In genomic region chr5:144271772-144272171, GRCm38 (mm10) we compare ENCODE assay signal across 21 mouse cellular contexts. TPM values are rescaled to one million over a fixed set of nuclear protein-coding genes. Genes with fewer than 3 reads are reported as not detected.
DNase-seq lines count a peak whose midpoint lies in the region; ATAC-seq and TF ChIP-seq lines count a peak whose summit lies in the region.
"Had no signal": no experiment of that assay in that cellular context is flagged by ENCODE, and none has a peak within 500 bp of the region (broad histone marks: within the 10 kb centered on the region; RNA-seq: fewer than 3 reads in every experiment).

No protein-coding gene starts in this region.

- no peak overlapping the region for H3K4me2 ChIP-seq in liver, embryonic 11.5 days
- H3K4me2 ChIP-seq: embryonic facial prominence, embryonic 13.5 days; midbrain, embryonic 15.5 days had no signal

- H3K79me2 ChIP-seq in heart, adult 2 months (replicated peaks; ENCODE audit: control insufficient read depth, insufficient read depth, low read length): no peaks in the 10 kb centered on the region
- H3K79me2 ChIP-seq in MEL (ENCODE audit: control insufficient read depth, insufficient read depth, low read length, poor library complexity): no peaks in the 10 kb centered on the region

- no peak for TF ChIP-seq CTCF in heart, adult 2 months (IDR thresholded peaks at IDR 0.05)
- TF ChIP-seq CTCF in MEL (IDR thresholded peaks at IDR 0.05 in 2 of 3, conservative IDR thresholded peaks at IDR 0.05 in 1 of 3; ENCODE audit: control insufficient read depth in 1 of 3, insufficient read depth in 1 of 3, low read depth in 2 of 3, low read length in 3 of 3, poor library complexity in 1 of 3, severe bottlenecking in 1 of 3): no peak

- peaks cover 8% of the 10 kb centered on the region; the same call in 1 of the 2 replicates for H3K36me3 ChIP-seq in heart, adult 2 months (ENCODE audit: control insufficient read depth, insufficient read depth, low read length)
- no peaks in the 10 kb centered on the region; the same call in 1 of the 2 replicates for H3K36me3 ChIP-seq in liver, embryonic 11.5 days (ENCODE audit: control insufficient read depth, insufficient read depth, low read length)
- H3K36me3 ChIP-seq in MEL (ENCODE audit: control insufficient read depth in 1 of 2, insufficient read depth in 2 of 2, low read length in 2 of 2): peaks cover 0 to 15% of the 10 kb centered on the region in 2 experiments; a peak in 2 of 4 replicates
- H3K36me3 ChIP-seq: midbrain, embryonic 15.5 days had no signal

- ATAC-seq in liver, embryonic 11.5 days (replicated peaks; ENCODE audit: low FRiP score): peak; percentile 40; the same call in 1 of the 2 replicates
- ATAC-seq in megakaryocyte-erythroid progenitor cell, adult 5-6 weeks (replicated peaks; ENCODE audit: low FRiP score, low TSS enrichment, poor library complexity, severe bottlenecking): peak; percentile 29; the same call in 1 of the 2 replicates
- ATAC-seq in monocyte, adult 5-6 weeks (replicated peaks; ENCODE audit: insufficient number of reproducible peaks, low FRiP score, low TSS enrichment, poor library complexity, severe bottlenecking): no peak
- ATAC-seq: CD4-positive, CD25-positive, alpha-beta regulatory T cell, adult 4 months; forebrain, embryonic 14.5 days; hindbrain, postnatal 0 days; midbrain, embryonic 15.5 days had no signal

- no peaks in the 10 kb centered on the region for H3K9me3 ChIP-seq in liver, embryonic 11.5 days (ENCODE audit: control insufficient read depth, low read length)
- no peaks in the 10 kb centered on the region for H3K9me3 ChIP-seq in MEL (replicated peaks; ENCODE audit: insufficient read depth, low read length)
- H3K9me3 ChIP-seq: embryonic facial prominence, embryonic 13.5 days; hindbrain, embryonic 10.5 days; midbrain, embryonic 15.5 days had no signal

- no peak overlapping the region for H3K9ac ChIP-seq in heart, adult 2 months (ENCODE audit: low read depth, low read length)
- H3K9ac ChIP-seq in liver, embryonic 11.5 days (ENCODE audit: low read depth, low read length): no peak overlapping the region
- no peak overlapping the region for H3K9ac ChIP-seq in MEL (ENCODE audit: control insufficient read depth, low read depth, low read length, poor library complexity, severe bottlenecking)
- H3K9ac ChIP-seq: embryonic facial prominence, embryonic 13.5 days; midbrain, embryonic 15.5 days had no signal

- peaks cover 22% of the 10 kb centered on the region for H3K4me1 ChIP-seq in heart, adult 2 months (ENCODE audit: control insufficient read depth, insufficient read depth, low read length)
- peaks cover 7% of the 10 kb centered on the region for H3K4me1 ChIP-seq in liver, embryonic 11.5 days (replicated peaks; ENCODE audit: control insufficient read depth, insufficient read depth, low read length)
- peaks cover 1 to 23% of the 10 kb centered on the region in 2 experiments; a peak in 3 of 4 replicates for H3K4me1 ChIP-seq in MEL (ENCODE audit: control insufficient read depth in 1 of 2, insufficient read depth in 2 of 2, low read length in 2 of 2)
- H3K4me1 ChIP-seq: embryonic facial prominence, embryonic 13.5 days; midbrain, embryonic 15.5 days had no signal

- TF ChIP-seq EP300 in heart, adult 2 months (IDR thresholded peaks at IDR 0.05; ENCODE audit: insufficient read depth, low read depth, low read length): no peak
- no peak; a peak in 2 of 4 replicates for TF ChIP-seq EP300 in MEL (IDR thresholded peaks at IDR 0.05; ENCODE audit: low read depth in 1 of 2, low read length in 2 of 2)

- 39% methylated on average over 5 of the region's 5 CpGs for WGBS in heart, adult 2 months
- 19% methylated on average over 5 of the region's 5 CpGs for WGBS in liver, embryonic 11.5 days

- H3K27me3 ChIP-seq in heart, adult 2 months (ENCODE audit: control insufficient read depth, insufficient read depth, low read length): no peaks in the 10 kb centered on the region
- no peaks in the 10 kb centered on the region for H3K27me3 ChIP-seq in liver, embryonic 11.5 days (replicated peaks; ENCODE audit: control insufficient read depth, insufficient read depth, low read length)
- no peaks in the 10 kb centered on the region for H3K27me3 ChIP-seq in MEL (ENCODE audit: control insufficient read depth in 1 of 2, insufficient read depth in 2 of 2, low read length in 2 of 2)
- H3K27me3 ChIP-seq: embryonic facial prominence, embryonic 13.5 days; midbrain, embryonic 15.5 days had no signal

- intact Hi-C loops in heart, adult 2 months (cut with DNase I): no loop called here

- DNase-seq in heart, adult 2 months: no peak
- no peak for DNase-seq in heart, adult 9 months (ENCODE audit: low spot score in 2 of 2)
- no peak for DNase-seq in liver, embryonic 11.5 days (ENCODE audit: low spot score)
- DNase-seq in liver (no peak), MEL (ENCODE audit: low read depth, low spot score) (no peak)
- DNase-seq: adrenal gland, postnatal 14 days; cerebellum, adult 11 months; cerebellum, postnatal 10 days; gastrocnemius, postnatal 14 days; kidney, adult 2 months; kidney, postnatal 10 days; thymus, postnatal 14 days had no signal

- peak overlapping the region; percentile 2; the same call in 1 of the 2 replicates for H3K27ac ChIP-seq in heart, adult 2 months
- H3K27ac ChIP-seq in liver, embryonic 11.5 days (ENCODE audit: low read depth, low read length): no peak overlapping the region
- H3K27ac ChIP-seq in MEL (ENCODE audit: control insufficient read depth, low read depth, low read length): no peak overlapping the region
- H3K27ac ChIP-seq: embryonic facial prominence, embryonic 13.5 days; hindbrain, embryonic 10.5 days; hindbrain, postnatal 0 days; macrophage; midbrain, embryonic 15.5 days had no signal

- no peak overlapping the region for H3K4me3 ChIP-seq in heart, adult 2 months
- no peak overlapping the region for H3K4me3 ChIP-seq in liver, embryonic 11.5 days (ENCODE audit: low read depth, low read length)
- no peak overlapping the region for H3K4me3 ChIP-seq in MEL (ENCODE audit: control insufficient read depth in 1 of 2, insufficient read depth in 1 of 2, low read depth in 2 of 2, low read length in 2 of 2)
- H3K4me3 ChIP-seq: embryonic facial prominence, embryonic 13.5 days; hindbrain, embryonic 10.5 days; midbrain, embryonic 15.5 days had no signal

- TF ChIP-seq RAD21 in MEL (IDR thresholded peaks at IDR 0.05; ENCODE audit: low read depth, low read length): no peak

- TF ChIP-seq POLR2A in heart, adult 2 months (IDR thresholded peaks at IDR 0.05; ENCODE audit: insufficient read depth, low read depth, low read length): no peak
- TF ChIP-seq POLR2A in MEL (IDR thresholded peaks at IDR 0.05; ENCODE audit: control insufficient read depth in 1 of 2, insufficient read depth in 1 of 2, low read depth in 1 of 2, low read length in 2 of 2, poor library complexity in 1 of 2): no peak

TF ChIP-seq in MEL, 35 proteins besides CTCF, POLR2A, EP300 and RAD21:
- TF ChIP-seq SIN3A (IDR thresholded peaks at IDR 0.05; ENCODE audit: low read length): no peak
- TF ChIP-seq GATA1 (IDR thresholded peaks at IDR 0.05; ENCODE audit: low read depth, low read length): peak; percentile 67
- peak; percentile 47; the same call in 1 of the 2 replicates for TF ChIP-seq TCF12 (IDR thresholded peaks at IDR 0.05; ENCODE audit: low read depth, low read length)
- TF ChIP-seq ZC3H11A (IDR thresholded peaks at IDR 0.05; ENCODE audit: low read depth, low read length): no peak
- peak; percentile 41; the same call in 1 of the 2 replicates for TF ChIP-seq ETS1 (IDR thresholded peaks at IDR 0.05; ENCODE audit: low read depth, low read length)
- no peak for TF ChIP-seq BHLHE40 (IDR thresholded peaks at IDR 0.05; ENCODE audit: borderline replicate concordance, low read depth, low read length)
- TF ChIP-seq MEF2A (IDR thresholded peaks at IDR 0.05; ENCODE audit: extremely low read depth, insufficient replicate concordance, low read depth, low read length, poor library complexity, severe bottlenecking): no peak
- no peak for TF ChIP-seq UBTF (IDR thresholded peaks at IDR 0.05; ENCODE audit: borderline replicate concordance, insufficient read depth, low read depth, low read length)
- no peak for TF ChIP-seq MXI1 (IDR thresholded peaks at IDR 0.05; ENCODE audit: low read depth, low read length)

RNA-seq across cellular contexts. Expression of gene Bri3, which starts 27.5 kb away (rescaled TPM):
- 100 to 1,000 TPM; 129 to 152 TPM for total RNA-seq in heart, adult 2 months (2021)
- polyA plus RNA-seq in heart, adult 2 months (2012; rRNA removed): 240 and 258 TPM in 2 replicates
- 59.2 and 61.0 TPM in 2 replicates for polyA plus RNA-seq in liver, embryonic 11.5 days (2014; fragmentation: Nextera tagmentation; extraction: Ambion mirVana)
- 16.5 and 21.6 TPM in 2 replicates for total RNA-seq in MEL (2012; rRNA removed)
- 10 to 100 TPM in 1 of 2 experiments, not detected in 1; 40.5 TPM for polyA plus RNA-seq in MEL (2012; ENCODE audit: insufficient read depth in 1 of 2, insufficient read length in 2 of 2, low read depth in 1 of 2, low replicate concordance in 2 of 2, missing spikeins in 1 of 2)
- total RNA-seq in megakaryocyte-erythroid progenitor cell, adult 5-6 weeks (2014; fragmentation: Nextera tagmentation): 29.3 and 44.6 TPM in 2 replicates
- total RNA-seq in megakaryocyte-erythroid progenitor cell, adult 5-6 weeks (2017): 11.2 and 17.9 TPM in 2 replicates
- total RNA-seq in monocyte, adult 5-6 weeks (2017): 36.6 to 109 TPM (median 73.7 TPM) in 3 replicates

RNA-seq across cellular contexts. Expression of gene Tecpr1, which starts 48.4 kb away (rescaled TPM):
- total RNA-seq in heart, adult 2 months (2021): 10 to 100 TPM; 24.2 to 27.6 TPM
- 33.7 and 34.9 TPM in 2 replicates for polyA plus RNA-seq in heart, adult 2 months (2012; rRNA removed)
- polyA plus RNA-seq in liver, embryonic 11.5 days (2014; fragmentation: Nextera tagmentation; extraction: Ambion mirVana): 7.5 and 8.9 TPM in 2 replicates
- 6.2 and 7.1 TPM in 2 replicates for total RNA-seq in MEL (2012; rRNA removed)
- 1 to 10 TPM in 1 of 2 experiments, not detected in 1; 9.0 TPM for polyA plus RNA-seq in MEL (2012; ENCODE audit: insufficient read depth in 1 of 2, insufficient read length in 2 of 2, low read depth in 1 of 2, low replicate concordance in 2 of 2, missing spikeins in 1 of 2)
- total RNA-seq in megakaryocyte-erythroid progenitor cell, adult 5-6 weeks (2014; fragmentation: Nextera tagmentation): 3.8 and 9.4 TPM in 2 replicates
- 1.7 and 5.1 TPM in 2 replicates for total RNA-seq in megakaryocyte-erythroid progenitor cell, adult 5-6 weeks (2017)
- total RNA-seq in monocyte, adult 5-6 weeks (2017): 30.0 to 63.8 TPM (median 35.3 TPM) in 3 replicates
